ENCODE assay signal across 8 mouse cellular contexts in genomic region chr2:29670231-29670991, GRCm38 (mm10). TPM values are rescaled to one million over a fixed set of nuclear protein-coding genes. Genes with fewer than 3 reads are reported as not detected.
DNase-seq lines count a peak whose midpoint lies in the region; ATAC-seq lines count a peak whose summit lies in the region.

No protein-coding gene starts in this region.

- DNase-seq in heart, adult 11 months: peak; percentile 96
- no peak for DNase-seq in heart, embryonic 10.5 days (ENCODE audit: low spot score)
- peak; percentile 75 for DNase-seq in T-cell, adult 2 months (ENCODE audit: low spot score)
- peak; percentile 42 to 58 for DNase-seq in heart, postnatal 36 days
- peak; percentile 56 to 61 for DNase-seq in layer of hippocampus, postnatal 10 days (ENCODE audit: low spot score in 2 of 2)

- intact Hi-C loops in heart, postnatal 36 days (cut with DNase I): loop anchor here (1.0 kb wide), 1 partner anchor 51 kb away; the partner anchor contains the start of gene Rapgef1

- peaks cover 2% of the 10 kb centered on the region; the same call in 1 of the 2 replicates for H3K36me3 ChIP-seq in heart, embryonic 10.5 days
- H3K36me3 ChIP-seq in stomach, embryonic 15.5 days: no peaks in the 10 kb centered on the region

- H3K9me3 ChIP-seq in heart, embryonic 10.5 days: no peaks in the 10 kb centered on the region
- no peaks in the 10 kb centered on the region for H3K9me3 ChIP-seq in stomach, embryonic 15.5 days

- H3K4me1 ChIP-seq in heart, embryonic 10.5 days: peaks cover 68% of the 10 kb centered on the region
- peaks cover 34% of the 10 kb centered on the region for H3K4me1 ChIP-seq in stomach, embryonic 15.5 days

- H3K4me2 ChIP-seq in stomach, embryonic 15.5 days: no peak overlapping the region

- H3K9ac ChIP-seq in stomach, embryonic 15.5 days: no peak overlapping the region

- no peaks in the 10 kb centered on the region for H3K27me3 ChIP-seq in heart, embryonic 10.5 days (ENCODE audit: insufficient read depth, poor library complexity, severe bottlenecking)
- no peaks in the 10 kb centered on the region for H3K27me3 ChIP-seq in stomach, embryonic 15.5 days (replicated peaks)

- ATAC-seq in erythroblast, adult 5-6 weeks (replicated peaks; ENCODE audit: low FRiP score, poor library complexity, severe bottlenecking): peak; percentile 47; the same call in 1 of the 2 replicates
- peak; percentile 80 for ATAC-seq in megakaryocyte-erythroid progenitor cell, adult 5-6 weeks (replicated peaks; ENCODE audit: low FRiP score, low TSS enrichment, poor library complexity, severe bottlenecking)
- ATAC-seq in stomach, embryonic 15.5 days (ENCODE audit: insufficient read depth, low FRiP score, low read depth): peak; percentile 19; the same call in 1 of the 2 replicates

- H3K4me3 ChIP-seq in heart, embryonic 10.5 days: no peak overlapping the region
- H3K4me3 ChIP-seq in stomach, embryonic 15.5 days (replicated peaks): no peak overlapping the region

- H3K27ac ChIP-seq in heart, embryonic 10.5 days: no peak overlapping the region
- peak overlapping the region; percentile 60 for H3K27ac ChIP-seq in stomach, embryonic 15.5 days

- WGBS in heart, embryonic 10.5 days: 66% methylated on average over 9 of the region's 9 CpGs
- 32% methylated on average over 9 of the region's 9 CpGs for WGBS in stomach, embryonic 15.5 days

RNA-seq across cellular contexts. Expression of gene Rapgef1, which starts 50.9 kb away (rescaled TPM):
- 11.2 and 13.4 TPM in 2 replicates for polyA plus RNA-seq in heart, embryonic 10.5 days (2016; fragmentation: Nextera tagmentation; extraction: Ambion mirVana)
- 7.5 and 8.5 TPM in 2 replicates for total RNA-seq in erythroblast, adult 5-6 weeks (2015; ENCODE audit: low replicate concordance)
- 7.3 and 13.0 TPM in 2 replicates for total RNA-seq in erythroblast, adult 5-6 weeks (2017; ENCODE audit: low replicate concordance)
- total RNA-seq in heart, postnatal 36 days (2021): 10 to 100 TPM; 97.6 to 98.6 TPM
- total RNA-seq in layer of hippocampus, postnatal 10 days (2021): 100 to 1,000 TPM; 119 to 123 TPM
- total RNA-seq in megakaryocyte-erythroid progenitor cell, adult 5-6 weeks (2014; fragmentation: Nextera tagmentation): 52.4 and 58.0 TPM in 2 replicates
- 30.6 and 41.4 TPM in 2 replicates for total RNA-seq in megakaryocyte-erythroid progenitor cell, adult 5-6 weeks (2017)
- 12.7 and 14.5 TPM in 2 replicates for polyA plus RNA-seq in stomach, embryonic 15.5 days (2015; fragmentation: Nextera tagmentation; extraction: Ambion mirVana)

Comparison
In these comparisons a context has a peak if more than half of its experiments do, and no peak if none do; other contexts are left out.
1. ATAC-seq: peak in every context shown above with its lines; median percentile 80 in megakaryocyte-erythroid progenitor cell, adult 5-6 weeks; 47 in erythroblast, adult 5-6 weeks; 19 in stomach, embryonic 15.5 days.